Mouse (Mus musculus) liver, adult 2 months (tissue): ENCODE data around the gene Naa35. TPM values are rescaled to one million over a fixed set of nuclear protein-coding genes. Genes with fewer than 3 reads are reported as not detected.

Experiments used
- DNase-seq: peaks from one replicate; pipeline ENCODE4 v3.0.0-alpha.2; 2011; ENCODE audit warnings: low read depth, low spot score; ENCODE audit errors: extremely low read depth
- H3K27ac ChIP-seq: fragments of 200-500 bp; replicated peaks from 2 replicates; pipeline ENCODE4 v1.5.1; 2012; ENCODE audit warnings: low read depth, mild to moderate bottlenecking, control low read depth, inconsistent platforms, low read length; ENCODE audit not compliant: insufficient read depth
- H3K27me3 ChIP-seq: fragments of 200-500 bp; 2 replicates; pipeline ENCODE4 v1.6.1; 2012; ENCODE audit warnings: mild to moderate bottlenecking, moderate library complexity, low read length, inconsistent platforms; ENCODE audit not compliant: control insufficient read depth, insufficient read depth
- H3K36me3 ChIP-seq: fragments of 200-500 bp; 2 replicates; pipeline ENCODE4 v1.6.1; 2012; ENCODE audit warnings: low read length, inconsistent platforms; ENCODE audit not compliant: control insufficient read depth, insufficient read depth
- H3K4me1 ChIP-seq: fragments of 200-500 bp; 2 replicates; pipeline ENCODE4 v1.6.1; 2011; ENCODE audit warnings: low read length; ENCODE audit not compliant: control insufficient read depth, insufficient read depth
- H3K4me3 ChIP-seq: fragments of 200-500 bp; 2 replicates; pipeline ENCODE4 v1.5.1; 2011; ENCODE audit warnings: low read depth, mild to moderate bottlenecking, control low read depth, low read length, moderate library complexity; ENCODE audit not compliant: insufficient read depth
- H3K79me2 ChIP-seq: fragments of 200-500 bp; 2 replicates; pipeline ENCODE4 v1.6.1; 2012; ENCODE audit warnings: inconsistent platforms, mild to moderate bottlenecking, low read length, moderate library complexity; ENCODE audit not compliant: control insufficient read depth, insufficient read depth
- H3K9ac ChIP-seq: fragments of 200-500 bp; 2 replicates; pipeline ENCODE4 v1.6.1; 2012; ENCODE audit warnings: low read depth, mild to moderate bottlenecking, control low read depth, inconsistent platforms, low read length
- CTCF ChIP-seq: fragments of 200-500 bp; IDR thresholded peaks from 2 replicates; pipeline ENCODE4 v1.5.1; 2011; ENCODE audit warnings: low read depth, low read length, control low read depth
- POLR2A ChIP-seq: fragments of 200-500 bp; IDR thresholded peaks from 2 replicates; pipeline ENCODE4 v1.6.1; 2011; ENCODE audit warnings: low read length, control low read depth; ENCODE audit not compliant: insufficient read depth; ENCODE audit errors: extremely low read depth
- WGBS: fragments of 180-500 bp; shearing (Covaris S2); methylation state at CpG from one replicate; pipeline ENCODE4 v1.1.7; 2018; 5-methylcytosine and 5-hydroxymethylcytosine counted together
- polyA plus RNA-seq: library from polyadenylated mRNA; depleted of rRNA; stranded (reverse); fragments of >200 nt; gene quantifications from 2 replicates; pipeline ENCODE4 v1.2.3, GENCODE M21; 2012
- total RNA-seq: library from RNA; depleted of rRNA; stranded (reverse); fragments of >200 nt; gene quantifications from 2 replicates; pipeline ENCODE4 v1.2.3, GENCODE M21; 2014

Naa35 gene
- total and polyA plus RNA-seq, 2 experiments: 29.1 to 32.3 TPM

DNA sequence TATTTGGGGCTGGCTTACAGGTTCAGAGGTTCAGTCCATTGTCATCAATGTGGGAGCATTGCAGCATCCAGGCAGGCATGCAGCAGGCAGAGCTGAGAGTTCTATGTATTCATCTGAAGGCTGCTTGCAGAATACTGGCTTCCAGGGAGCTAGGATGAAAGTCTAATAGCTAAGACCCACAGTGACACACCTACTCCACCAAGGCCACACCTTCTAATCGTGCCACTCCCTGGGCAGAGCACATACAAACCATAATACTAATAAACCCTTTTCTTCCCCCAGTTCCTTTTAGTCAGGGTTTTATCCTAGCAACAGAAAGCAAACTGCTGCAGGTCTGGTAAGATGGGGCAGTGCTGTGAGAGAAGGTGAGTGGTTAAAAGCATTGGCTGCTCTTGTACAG lies 7.6 kb downstream of the Naa35 start:
- TF ChIP-seq CTCF (no peak), POLR2A (no peak)
- no peak for DNase-seq
- Histone ChIP-seq H3K36me3 (peaks cover 39% of the 10 kb centered on the region), H3K27me3 (no peaks in the 10 kb centered on the region), H3K27ac (no peak overlapping the region), H3K4me3 (no peak overlapping the region), H3K9ac (no peak overlapping the region), H3K79me2 (peaks cover 14% of the 10 kb centered on the region), H3K4me1 (no peaks in the 10 kb centered on the region)
- WGBS: 93% methylated on average over 1 of the region's 1 CpGs

DNA sequence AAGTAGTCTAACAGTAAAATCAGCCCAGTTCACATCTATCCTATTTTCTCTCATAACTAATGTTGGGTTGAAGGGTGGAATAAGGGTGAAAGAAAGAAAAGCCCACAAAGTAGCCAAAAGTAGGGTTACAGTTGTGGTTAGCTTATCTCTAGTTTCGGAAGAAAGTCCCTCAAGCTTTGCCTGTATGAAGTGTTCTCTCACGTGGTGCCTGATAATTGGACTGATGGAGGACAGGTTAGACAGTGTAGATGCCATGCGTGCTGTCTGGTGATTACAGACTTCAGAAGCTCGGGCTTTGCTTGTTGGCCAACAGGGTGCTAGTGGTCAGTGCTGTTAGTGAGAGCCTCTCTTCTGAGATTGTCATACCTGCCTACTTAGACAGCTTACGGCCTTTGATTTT lies 18.0 kb downstream of the Naa35 start:
- 96% methylated on average over 5 of the region's 5 CpGs for WGBS
- H3K36me3 ChIP-seq: peaks cover 47% of the 10 kb centered on the region

GRCm38 (mm10) chr13:59604511-59604910 lies 19.5 kb downstream of the Naa35 start:
- no peak for DNase-seq
- H3K27ac ChIP-seq: no peak overlapping the region
- peaks cover 54% of the 10 kb centered on the region for H3K36me3 ChIP-seq
- TF ChIP-seq POLR2A (no peak), CTCF (no peak)
- H3K4me3 ChIP-seq: no peak overlapping the region
- no peak overlapping the region for H3K9ac ChIP-seq
- H3K27me3 ChIP-seq: no peaks in the 10 kb centered on the region
- 100% methylated on average over 1 of the region's 1 CpGs for WGBS
- no peaks in the 10 kb centered on the region for H3K79me2 ChIP-seq
- H3K4me1 ChIP-seq: no peaks in the 10 kb centered on the region

More for the DNA sequence above, 18.0 kb downstream of the Naa35 start:
- Histone ChIP-seq H3K4me3 (no peak overlapping the region), H3K79me2 (no peaks in the 10 kb centered on the region), H3K9ac (no peak overlapping the region), H3K4me1 (no peaks in the 10 kb centered on the region), H3K27me3 (no peaks in the 10 kb centered on the region), H3K27ac (no peak overlapping the region)
- no peak for TF ChIP-seq CTCF
- TF ChIP-seq POLR2A: no peak
- DNase-seq: no peak

GRCm38 (mm10) chr13:59605221-59605922 lies 20.3 kb downstream of the Naa35 start:
- H3K27me3 ChIP-seq: no peaks in the 10 kb centered on the region
- H3K4me1 ChIP-seq: no peaks in the 10 kb centered on the region
- H3K27ac ChIP-seq: no peak overlapping the region
- H3K36me3 ChIP-seq: peaks cover 52% of the 10 kb centered on the region
- TF ChIP-seq CTCF (no peak), POLR2A (no peak)
- 56% methylated on average over 10 of the region's 10 CpGs for WGBS
- no peak overlapping the region for H3K9ac ChIP-seq
- H3K79me2 ChIP-seq: no peaks in the 10 kb centered on the region
- no peak for DNase-seq
- no peak overlapping the region for H3K4me3 ChIP-seq

- WGBS: 95% methylated on average over 4 of the region's 4 CpGs
- H3K27me3 ChIP-seq: no peaks in the 10 kb centered on the region
- DNase-seq: no peak
- H3K36me3 ChIP-seq: peaks cover 21% of the 10 kb centered on the region; the same call in 1 of the 2 replicates
- no peak overlapping the region for H3K4me3 ChIP-seq
- no peaks in the 10 kb centered on the region for H3K79me2 ChIP-seq
- no peak overlapping the region for H3K27ac ChIP-seq
- no peaks in the 10 kb centered on the region for H3K4me1 ChIP-seq
- TF ChIP-seq POLR2A (no peak), CTCF (no peak)
- no peak overlapping the region for H3K9ac ChIP-seq
Observed at GRCm38 (mm10) chr13:59609885-59610284, 24.8 kb downstream of the Naa35 start.

DNA sequence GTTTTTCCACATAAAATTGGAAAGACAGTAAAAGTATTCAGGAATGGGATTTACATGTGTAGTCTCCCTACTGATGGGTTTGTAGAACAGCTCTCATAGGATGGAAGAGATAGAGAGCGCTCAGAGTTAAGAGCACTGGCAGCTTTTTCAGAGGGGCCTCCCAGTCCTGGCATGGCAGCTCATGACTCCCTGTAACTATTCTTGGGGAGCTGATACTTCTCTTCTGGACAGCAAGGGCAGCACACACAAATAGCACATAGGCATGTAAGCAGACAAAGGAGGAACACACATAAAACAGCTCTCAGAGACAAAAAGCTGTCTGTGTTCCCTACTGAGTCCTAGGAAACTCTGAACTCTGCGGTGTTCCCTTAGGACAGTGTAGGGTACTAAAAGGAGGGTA lies 25.4 kb downstream of the Naa35 start:
- no peak overlapping the region for H3K27ac ChIP-seq
- no peak overlapping the region for H3K4me3 ChIP-seq
- DNase-seq: no peak
- 97% methylated on average over 2 of the region's 2 CpGs for WGBS
- H3K36me3 ChIP-seq: peaks cover 20% of the 10 kb centered on the region; the same call in 1 of the 2 replicates
- H3K27me3 ChIP-seq: no peaks in the 10 kb centered on the region
- no peak overlapping the region for H3K9ac ChIP-seq
- H3K79me2 ChIP-seq: no peaks in the 10 kb centered on the region
- TF ChIP-seq CTCF (no peak), POLR2A (no peak)
- H3K4me1 ChIP-seq: no peaks in the 10 kb centered on the region
